Mouse (Mus musculus) gastrocnemius, postnatal 4 days (tissue): Measurements from ENCODE around the gene Mpzl1. TPM values are rescaled to one million over a fixed set of nuclear protein-coding genes. Genes with fewer than 3 reads are reported as not detected.

Experiments used
- DNase-seq, 2 experiments: peaks; one replicate each; pipeline ENCODE4 v3.0.0; 2021 to 2022; ENCODE audit warnings: low spot score in 2 of 2, mixed read lengths in 2 of 2
- total RNA-seq, 2 experiments: library from RNA; stranded (reverse); gene quantifications; 2 replicates each; pipeline ENCODE4 v1.2.3; 2021

Gene Mpzl1
- total RNA-seq, 2 experiments from 2014 or later = 57.2 to 61.3 TPM

GRCm38 (mm10) chr1:165617166-165617891, 17.0 kb downstream of the Mpzl1 start:
- no peak for DNase-seq

- no peak for DNase-seq
Measured at GRCm38 (mm10) chr1:165616652-165617051, 17.7 kb downstream of the Mpzl1 start.

DNA sequence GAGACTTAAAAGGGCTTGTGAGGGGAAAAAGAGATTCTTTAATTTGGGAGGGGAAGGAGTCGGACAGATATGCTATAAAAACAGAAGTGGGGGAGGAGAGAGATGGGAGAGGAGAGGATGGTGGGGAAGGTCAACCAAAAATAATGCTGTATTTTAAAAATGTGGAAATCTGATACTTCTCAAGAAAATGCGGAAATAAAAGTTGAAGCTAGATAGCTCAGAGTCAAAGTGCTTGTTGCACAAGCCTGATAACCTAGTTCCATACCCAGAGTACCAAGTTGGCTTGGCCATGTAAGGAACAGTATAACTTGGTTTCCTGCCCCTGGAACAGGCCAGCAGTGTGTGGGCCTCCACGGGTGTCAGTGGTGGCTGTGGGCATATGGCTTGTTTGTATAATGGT, 19.5 kb downstream of the Mpzl1 start:
- no peak for DNase-seq

DNA sequence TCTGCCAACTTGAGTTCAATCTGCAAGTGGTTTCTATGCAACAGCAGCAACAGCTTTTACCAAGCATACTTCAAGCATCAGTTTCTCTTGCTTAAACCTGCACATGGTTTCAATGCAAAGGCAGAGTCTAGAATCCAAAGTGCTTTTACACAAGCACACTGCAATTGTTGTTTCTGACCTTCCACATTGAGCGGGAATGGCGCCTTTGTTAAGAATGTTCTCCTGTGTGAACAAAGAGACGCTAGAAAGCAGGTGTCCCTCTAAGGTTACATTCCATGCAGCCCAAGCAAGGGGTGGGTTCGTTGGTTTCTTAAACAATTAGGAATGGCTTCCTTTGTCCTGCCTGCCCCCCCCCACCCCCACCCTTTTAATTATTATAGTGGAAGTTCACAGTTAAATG, 20.4 kb downstream of the Mpzl1 start:
- DNase-seq = no peak

DNA sequence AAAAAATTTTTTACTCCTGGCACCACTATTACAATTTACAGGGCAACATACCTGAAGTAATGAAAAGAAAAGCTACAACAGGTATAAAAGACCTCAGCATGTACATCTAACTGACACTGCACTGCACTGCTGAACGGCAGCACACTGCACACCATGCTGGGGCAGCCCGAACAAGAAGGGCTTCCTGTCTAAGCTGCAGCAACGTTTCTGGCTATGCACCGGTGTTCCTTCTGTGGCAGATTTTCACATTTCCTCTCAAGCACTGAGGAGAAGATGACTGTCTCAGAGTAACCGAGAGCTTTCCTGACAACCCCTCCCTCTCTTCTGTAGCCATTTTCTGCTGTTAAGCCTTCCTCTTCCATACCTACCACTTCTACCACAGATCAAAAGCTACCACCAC, 21.6 kb downstream of the Mpzl1 start:
- DNase-seq = no peak

DNA sequence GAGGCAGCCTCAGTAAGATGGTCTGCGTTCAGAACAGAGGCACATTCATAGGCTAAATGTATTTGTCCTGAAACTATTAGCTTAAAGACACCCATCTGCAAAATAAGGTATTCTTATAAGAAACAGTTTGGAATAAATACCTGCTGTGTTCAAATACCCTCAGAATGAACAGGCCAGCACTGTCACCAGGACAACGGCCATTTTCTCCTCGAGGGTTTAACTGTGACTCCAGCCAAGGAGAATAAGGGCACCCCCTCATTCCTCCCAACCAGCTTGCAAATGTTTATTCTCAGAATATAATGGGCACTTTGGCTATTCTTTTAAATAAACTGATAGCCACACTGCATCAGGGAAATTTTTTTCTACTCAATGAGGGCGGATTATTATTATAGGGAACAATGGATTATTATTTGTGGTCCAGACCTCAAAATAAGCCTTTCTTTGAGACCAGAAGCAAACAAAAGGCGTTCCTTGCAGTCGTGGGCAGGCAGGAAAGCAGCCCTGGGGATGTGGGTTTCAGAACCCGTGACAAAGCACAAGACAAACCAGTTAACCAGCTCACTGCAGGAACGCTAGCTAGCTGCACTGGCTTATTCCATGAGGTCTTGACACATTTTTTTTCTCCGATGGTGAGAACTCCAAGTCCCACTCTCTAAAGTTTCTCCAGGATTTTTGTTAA, 23.9 kb downstream of the Mpzl1 start:
- no peak for DNase-seq

GRCm38 (mm10) chr1:165609495-165610320, 24.6 kb downstream of the Mpzl1 start:
- no peak for DNase-seq

- no peak for DNase-seq
Measured at GRCm38 (mm10) chr1:165608904-165609303, 25.4 kb downstream of the Mpzl1 start.

DNA sequence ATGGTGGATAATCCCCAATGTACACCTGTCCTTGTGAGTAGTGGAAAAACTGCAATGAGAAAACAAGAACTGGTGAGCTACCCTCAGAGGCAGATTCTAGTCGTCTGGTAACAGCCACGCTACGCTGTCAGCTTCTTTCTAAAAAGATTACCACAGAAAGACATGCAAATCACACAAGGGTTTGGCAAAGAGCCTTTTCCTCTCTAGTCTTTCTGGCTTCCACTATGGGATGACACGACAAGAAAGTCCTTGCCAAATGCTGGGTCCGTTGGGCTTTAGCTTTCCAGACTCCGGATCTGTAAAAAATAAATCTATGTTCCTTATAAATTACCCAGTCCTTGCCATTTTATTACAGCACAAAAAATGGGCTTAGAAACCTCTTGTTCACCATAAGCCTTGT, 28.6 kb downstream of the Mpzl1 start:
- DNase-seq = peak in 1 of 2 experiments; percentile 47

DNA sequence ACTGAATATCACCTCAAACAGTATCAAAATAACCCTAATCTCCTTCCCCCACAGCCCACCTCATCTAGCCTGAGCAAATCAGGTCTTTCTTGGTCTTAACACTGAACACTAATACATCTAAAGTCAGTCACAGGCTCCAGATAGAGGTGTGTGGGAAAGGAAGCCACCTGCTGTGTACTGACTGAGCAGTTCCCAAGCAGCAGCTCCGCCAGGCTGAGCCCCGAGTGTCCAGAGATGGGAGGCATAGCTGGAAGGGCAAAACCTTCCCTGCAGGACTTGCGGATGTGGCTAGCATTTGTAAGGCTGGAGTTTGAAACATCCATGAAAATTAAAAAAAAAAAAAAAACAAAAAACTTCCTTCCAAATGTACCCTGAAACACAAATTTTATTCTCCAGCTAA, 29.2 kb downstream of the Mpzl1 start:
- DNase-seq = no peak

- DNase-seq = no peak
Measured at GRCm38 (mm10) chr1:165604203-165604602, 30.1 kb downstream of the Mpzl1 start.

GRCm38 (mm10) chr1:165603218-165603617, 31.1 kb downstream of the Mpzl1 start:
- DNase-seq = no peak

GRCm38 (mm10) chr1:165601775-165602280, 32.5 kb downstream of the Mpzl1 start:
- no peak for DNase-seq

- no peak for DNase-seq
Measured at GRCm38 (mm10) chr1:165594699-165595421, 39.5 kb downstream of the Mpzl1 start.

DNA sequence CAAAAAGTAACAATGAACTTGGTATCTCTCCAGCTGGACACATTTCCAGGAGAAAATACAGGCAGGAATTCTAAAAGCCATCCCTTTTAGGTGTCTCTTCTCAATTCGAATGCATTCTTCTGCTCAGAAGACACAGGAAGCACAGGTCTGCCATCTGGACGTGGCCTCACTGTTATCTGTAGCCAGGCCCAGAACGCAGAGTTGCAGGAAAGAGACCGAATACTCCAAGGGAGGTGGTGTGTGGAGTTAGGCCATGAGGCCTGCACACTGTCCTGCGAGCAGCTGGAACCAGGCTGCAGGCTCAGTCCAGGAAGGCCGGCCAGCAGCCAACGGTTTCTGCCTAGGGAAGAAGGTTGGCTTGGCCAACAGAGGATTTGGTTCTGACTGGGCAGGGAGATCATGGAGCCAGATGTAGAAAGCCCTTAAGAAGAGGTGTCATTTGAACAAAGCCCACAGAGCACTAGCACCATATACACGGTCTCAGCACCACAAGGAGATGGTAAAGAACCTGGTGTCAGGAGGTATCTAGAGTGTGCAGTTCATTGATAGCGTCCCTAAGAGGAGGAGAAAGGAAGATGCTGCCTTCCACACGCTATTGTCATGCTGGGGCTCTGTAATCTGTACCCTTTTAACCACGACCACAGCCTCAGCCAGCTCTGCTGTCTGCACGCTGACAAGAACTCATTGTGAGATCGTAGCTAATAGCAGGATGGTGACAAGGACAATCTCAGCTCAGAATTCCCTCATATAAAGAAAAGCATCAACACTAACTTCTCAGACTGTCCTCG, 41.8 kb downstream of the Mpzl1 start:
- peak in 1 of 2 experiments; percentile 44 for DNase-seq

GRCm38 (mm10) chr1:165590760-165591159, 43.6 kb downstream of the Mpzl1 start:
- no peak for DNase-seq

GRCm38 (mm10) chr1:165589280-165590048, 44.9 kb downstream of the Mpzl1 start:
- DNase-seq = peak in 1 of 2 experiments; percentile 49

GRCm38 (mm10) chr1:165587845-165588244, 46.5 kb downstream of the Mpzl1 start:
- DNase-seq = no peak

DNA sequence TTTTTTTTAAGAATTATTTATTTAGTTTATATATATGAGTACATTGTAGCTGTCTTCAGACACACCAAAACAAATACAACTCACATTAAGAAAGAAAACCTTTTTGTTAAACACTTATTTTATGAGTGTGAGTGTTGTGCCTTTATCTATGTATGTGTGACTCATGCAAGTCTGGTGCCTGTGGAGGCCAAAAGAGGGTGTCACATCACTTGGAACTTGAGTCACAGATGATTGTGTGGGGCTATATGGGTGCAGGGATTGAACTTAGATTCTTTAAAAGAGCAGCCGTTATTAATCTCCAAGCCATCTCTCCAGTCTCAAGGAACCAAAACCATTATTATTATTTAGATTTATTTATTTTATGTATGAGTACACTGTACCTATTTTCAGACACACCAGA, 48.0 kb downstream of the Mpzl1 start:
- DNase-seq = no peak
